Mouse (Mus musculus): Measurements from ENCODE around the gene Kcnj12. TPM values are rescaled to one million over a fixed set of nuclear protein-coding genes. Genes with fewer than 3 reads are reported as not detected.
A peak's percentile ranks its signal among the peaks of the same experiment; 100 is the strongest.

Gene Kcnj12
- polyA plus RNA-seq, 1 experiment from 2014 or later = 4.6 TPM

DNA sequence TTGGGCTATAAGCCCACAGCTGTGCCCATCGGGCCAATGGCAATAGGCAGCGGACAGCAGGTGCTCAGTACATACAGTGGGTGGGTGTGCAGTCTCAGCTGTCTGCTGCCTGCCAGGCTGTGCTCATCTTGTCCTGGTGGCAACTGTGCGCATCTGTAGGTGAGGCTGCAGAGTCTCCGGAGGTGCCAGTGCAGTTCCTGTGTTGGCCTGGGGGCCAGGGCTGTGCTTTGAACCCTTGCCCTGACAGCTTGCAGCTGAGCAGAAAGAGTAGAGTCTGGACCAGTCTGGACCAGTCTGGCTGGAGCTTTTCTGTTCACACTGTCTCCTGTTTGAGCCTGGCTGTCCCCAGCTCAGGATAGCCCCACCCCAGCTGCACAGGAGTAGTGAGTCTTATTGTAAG lies 4.8 kb downstream of the Kcnj12 start:
- Histone ChIP-seq H3K9me3 (no peaks in the 10 kb centered on the region), H3K4me1 (peaks cover 36% of the 10 kb centered on the region), H3K4me2 (no peak overlapping the region), H3K27ac (no peak overlapping the region), H3K9ac (no peak overlapping the region), H3K36me3 (replicated peaks) (no peaks in the 10 kb centered on the region), H3K27me3 (replicated peaks) (peaks cover 22% of the 10 kb centered on the region), H3K4me3 (no peak overlapping the region)
- 74% methylated on average over 4 of the region's 4 CpGs for WGBS
- ATAC-seq (replicated peaks) = 0 out of 2 replicates have a peak, but pooled peaks have one; percentile 12

- Histone ChIP-seq H3K27ac (no peak overlapping the region), H3K4me3 (no peak overlapping the region), H3K36me3 (replicated peaks) (no peaks in the 10 kb centered on the region), H3K4me1 (peaks cover 25% of the 10 kb centered on the region), H3K9me3 (no peaks in the 10 kb centered on the region), H3K9ac (no peak overlapping the region), H3K27me3 (replicated peaks) (peaks cover 9% of the 10 kb centered on the region), H3K4me2 (no peak overlapping the region)
- 71% methylated on average over 11 of the region's 11 CpGs for WGBS
- ATAC-seq (replicated peaks) = no peak
Measured at GRCm38 (mm10) chr11:61028211-61028950, 6.0 kb downstream of the Kcnj12 start.

DNA sequence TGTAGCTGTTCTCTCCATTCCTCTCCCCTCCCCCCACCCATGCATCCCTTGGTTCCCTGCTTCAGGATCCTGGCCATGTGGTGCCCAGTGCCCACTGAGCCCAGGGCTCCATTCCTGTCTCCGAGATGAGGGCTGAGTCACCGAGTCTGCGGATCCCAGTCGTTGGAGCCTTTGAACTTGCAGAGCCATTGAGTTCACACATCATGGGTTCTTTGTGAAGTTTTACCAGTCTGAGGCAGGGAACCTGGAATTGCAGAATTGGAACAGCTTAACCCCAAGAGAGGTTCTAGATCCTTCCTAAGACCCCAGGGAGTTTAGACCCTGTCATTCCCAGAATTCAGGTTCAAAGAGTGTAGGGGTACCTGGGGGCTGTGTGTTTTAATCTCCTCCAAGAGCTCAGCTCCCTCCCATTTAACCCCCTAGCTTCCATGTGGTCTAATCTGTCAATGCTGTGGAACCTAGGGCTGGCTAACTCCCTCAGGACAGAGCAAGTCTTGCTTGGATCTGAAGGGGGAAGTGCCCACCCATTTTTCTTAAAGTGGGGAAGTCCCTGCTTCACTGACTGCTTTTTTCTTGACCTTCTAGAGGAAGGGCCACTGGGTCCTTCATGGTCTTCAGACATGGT lies 6.9 kb downstream of the Kcnj12 start:
- Histone ChIP-seq H3K27me3 (replicated peaks) (peaks cover under 1% of the 10 kb centered on the region), H3K4me3 (no peak overlapping the region), H3K36me3 (replicated peaks) (no peaks in the 10 kb centered on the region), H3K9me3 (no peaks in the 10 kb centered on the region), H3K4me1 (peaks cover 17% of the 10 kb centered on the region), H3K9ac (no peak overlapping the region), H3K27ac (no peak overlapping the region), H3K4me2 (no peak overlapping the region)
- no peak for ATAC-seq (replicated peaks)
- 52% methylated on average over 4 of the region's 4 CpGs for WGBS

- peaks cover 10% of the 10 kb centered on the region for H3K4me1 ChIP-seq
- H3K4me2 ChIP-seq = no peak overlapping the region
- H3K36me3 ChIP-seq (replicated peaks) = no peaks in the 10 kb centered on the region
- H3K9me3 ChIP-seq = no peaks in the 10 kb centered on the region
- no peak overlapping the region for H3K4me3 ChIP-seq
- no peak overlapping the region for H3K9ac ChIP-seq
- WGBS = 97% methylated on average over 7 of the region's 7 CpGs
- H3K27ac ChIP-seq = no peak overlapping the region
- ATAC-seq (replicated peaks) = no peak
- no peaks in the 10 kb centered on the region for H3K27me3 ChIP-seq (replicated peaks)
Measured at GRCm38 (mm10) chr11:61029864-61030595, 7.7 kb downstream of the Kcnj12 start.

DNA sequence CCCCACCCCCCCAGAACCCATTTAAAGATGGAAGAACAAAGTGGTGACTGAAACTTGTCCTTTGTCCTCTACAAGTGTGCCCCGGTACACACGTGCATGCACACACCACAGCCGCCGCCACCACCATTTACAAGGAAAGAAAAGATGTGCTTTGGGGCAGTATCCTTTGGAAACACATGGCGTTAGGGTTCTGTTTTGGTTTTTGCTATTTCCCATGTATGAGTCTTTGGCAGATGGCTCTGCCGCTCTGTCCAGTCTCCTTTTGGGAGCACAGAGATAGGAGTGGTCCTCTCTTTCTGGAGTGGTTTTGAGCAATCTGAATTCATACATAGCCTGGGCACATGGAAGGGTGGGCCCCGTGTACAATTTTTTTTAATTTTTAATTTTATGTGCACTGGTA lies 8.8 kb downstream of the Kcnj12 start:
- WGBS = 94% methylated on average over 7 of the region's 7 CpGs
- Histone ChIP-seq H3K36me3 (replicated peaks) (no peaks in the 10 kb centered on the region), H3K9ac (no peak overlapping the region), H3K9me3 (no peaks in the 10 kb centered on the region), H3K4me2 (no peak overlapping the region), H3K27me3 (replicated peaks) (no peaks in the 10 kb centered on the region), H3K4me3 (no peak overlapping the region), H3K27ac (no peak overlapping the region), H3K4me1 (peaks cover 4% of the 10 kb centered on the region; the same call in 1 of the 2 replicates)
- ATAC-seq (replicated peaks) = no peak

GRCm38 (mm10) chr11:61031658-61032445 lies 9.5 kb downstream of the Kcnj12 start:
- Histone ChIP-seq H3K9ac (no peak overlapping the region), H3K4me2 (no peak overlapping the region), H3K36me3 (replicated peaks) (no peaks in the 10 kb centered on the region), H3K9me3 (no peaks in the 10 kb centered on the region), H3K4me1 (peaks cover 4% of the 10 kb centered on the region; the same call in 1 of the 2 replicates), H3K27me3 (replicated peaks) (no peaks in the 10 kb centered on the region), H3K4me3 (no peak overlapping the region), H3K27ac (no peak overlapping the region)
- 82% methylated on average over 5 of the region's 5 CpGs for whole genome bisulfite sequencing
- no peak for ATAC-seq (replicated peaks)

DNA sequence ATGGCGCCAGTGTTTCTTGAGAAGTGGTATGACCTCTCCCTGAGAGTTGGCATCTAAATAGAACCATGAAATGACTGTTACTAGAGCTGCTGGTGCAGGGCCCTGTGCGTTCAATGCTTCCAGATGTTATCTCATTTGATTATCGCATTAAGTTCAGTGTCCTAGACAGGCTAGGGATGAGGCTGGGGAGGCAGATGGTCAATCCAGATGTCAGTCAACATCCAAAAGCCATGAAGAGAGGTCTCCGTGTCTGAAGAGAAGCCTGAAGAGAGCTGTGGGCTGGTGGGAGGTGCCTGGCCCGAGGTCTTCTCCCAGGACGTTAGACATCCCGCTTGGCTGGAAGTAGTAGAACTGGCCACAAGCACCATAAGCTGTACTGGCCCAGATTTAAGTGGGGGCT lies 10.1 kb downstream of the Kcnj12 start:
- no peak overlapping the region for H3K4me2 ChIP-seq
- no peak overlapping the region for H3K4me3 ChIP-seq
- 88% methylated on average over 7 of the region's 7 CpGs for WGBS
- peaks cover 4% of the 10 kb centered on the region; the same call in 1 of the 2 replicates for H3K4me1 ChIP-seq
- no peak for ATAC-seq (replicated peaks)
- H3K9me3 ChIP-seq = no peaks in the 10 kb centered on the region
- H3K27me3 ChIP-seq (replicated peaks) = no peaks in the 10 kb centered on the region
- H3K9ac ChIP-seq = no peak overlapping the region
- H3K36me3 ChIP-seq (replicated peaks) = no peaks in the 10 kb centered on the region
- no peak overlapping the region for H3K27ac ChIP-seq

- Histone ChIP-seq H3K9me3 (no peaks in the 10 kb centered on the region), H3K27me3 (replicated peaks) (no peaks in the 10 kb centered on the region), H3K36me3 (replicated peaks) (no peaks in the 10 kb centered on the region), H3K4me1 (peaks cover 2% of the 10 kb centered on the region; the same call in 1 of the 2 replicates), H3K4me3 (no peak overlapping the region), H3K4me2 (no peak overlapping the region), H3K9ac (no peak overlapping the region), H3K27ac (no peak overlapping the region)
- WGBS = 85% methylated on average over 5 of the region's 5 CpGs
- ATAC-seq (replicated peaks) = no peak
Measured at GRCm38 (mm10) chr11:61033160-61033559, 10.8 kb downstream of the Kcnj12 start.

- Histone ChIP-seq H3K4me1 (no peaks in the 10 kb centered on the region), H3K36me3 (replicated peaks) (no peaks in the 10 kb centered on the region), H3K27me3 (replicated peaks) (no peaks in the 10 kb centered on the region), H3K9me3 (no peaks in the 10 kb centered on the region), H3K9ac (no peak overlapping the region), H3K4me3 (no peak overlapping the region), H3K27ac (no peak overlapping the region), H3K4me2 (no peak overlapping the region)
- 93% methylated on average over 9 of the region's 9 CpGs for WGBS
- no peak for ATAC-seq (replicated peaks)
Measured at GRCm38 (mm10) chr11:61036639-61037038, 14.3 kb downstream of the Kcnj12 start.

- no peak for ATAC-seq (replicated peaks)
- H3K4me1 ChIP-seq = peaks cover 10% of the 10 kb centered on the region
- 76% methylated on average over 9 of the region's 9 CpGs for WGBS
Measured at GRCm38 (mm10) chr11:61038277-61038782, 16.0 kb downstream of the Kcnj12 start.

DNA sequence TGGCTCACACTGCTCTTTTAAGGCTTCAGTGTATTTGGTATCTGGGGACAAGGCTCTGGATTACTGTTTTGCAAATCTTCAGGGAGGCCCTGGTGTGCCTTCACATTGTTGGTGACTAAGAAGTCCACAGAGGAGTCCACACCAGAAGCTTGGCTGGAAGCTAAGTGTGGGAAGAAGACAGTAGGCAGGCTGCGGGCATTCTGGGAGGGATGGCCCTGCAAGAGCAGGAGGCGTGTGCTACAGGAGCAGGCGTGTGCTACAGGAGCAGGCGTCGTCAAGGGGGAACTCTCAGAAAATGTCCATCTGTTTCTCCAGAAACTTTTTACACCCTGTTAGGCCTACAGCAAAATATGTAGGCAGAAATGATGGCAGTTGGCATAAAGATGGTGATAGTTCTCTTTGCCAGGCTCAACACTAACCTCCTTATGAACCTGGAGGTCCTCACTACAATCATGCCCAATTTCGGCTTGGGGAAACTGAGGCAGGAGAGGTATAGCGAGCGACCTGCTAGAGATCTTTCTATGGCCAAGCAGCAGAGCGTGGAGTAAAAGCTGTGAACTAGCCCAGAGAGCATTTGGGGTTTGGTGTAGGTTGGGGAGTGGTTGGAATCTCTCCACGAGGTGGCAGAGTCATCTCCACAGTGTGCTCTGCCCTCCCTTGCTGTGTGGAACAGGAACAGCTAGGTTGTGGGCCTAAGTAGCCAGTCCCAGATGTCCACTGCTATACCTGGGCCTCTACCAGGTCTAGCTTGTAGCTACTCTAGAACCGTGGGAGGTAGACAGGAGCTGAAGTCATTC lies 18.7 kb downstream of the Kcnj12 start:
- Histone ChIP-seq H3K9me3 (no peaks in the 10 kb centered on the region), H3K27me3 (replicated peaks) (no peaks in the 10 kb centered on the region), H3K4me3 (no peak overlapping the region), H3K4me1 (peaks cover 14% of the 10 kb centered on the region), H3K4me2 (no peak overlapping the region), H3K9ac (no peak overlapping the region), H3K27ac (no peak overlapping the region), H3K36me3 (replicated peaks) (no peaks in the 10 kb centered on the region)
- no peak for ATAC-seq (replicated peaks)
- 87% methylated on average over 11 of the region's 11 CpGs for WGBS

More at GRCm38 (mm10) chr11:61038277-61038782, 16.0 kb downstream of the Kcnj12 start:
- H3K9ac ChIP-seq = no peak overlapping the region
- no peaks in the 10 kb centered on the region for H3K9me3 ChIP-seq
- no peaks in the 10 kb centered on the region for H3K27me3 ChIP-seq (replicated peaks)
- H3K4me3 ChIP-seq = no peak overlapping the region
- no peak overlapping the region for H3K27ac ChIP-seq
- no peak overlapping the region for H3K4me2 ChIP-seq
- no peaks in the 10 kb centered on the region for H3K36me3 ChIP-seq (replicated peaks)

Data from midbrain, embryonic 15.5 days (tissue).